Mouse (Mus musculus): ENCODE data around the gene Mrvi1. TPM values are rescaled to one million over a fixed set of nuclear protein-coding genes. Genes with fewer than 3 reads are reported as not detected.
A peak's percentile ranks its signal among the peaks of the same experiment; 100 is the strongest.

Mrvi1 gene
- polyA plus RNA-seq (2012; rRNA removed): 2.3 and 2.6 TPM in 2 replicates

GRCm38 (mm10) chr7:110982053-110982705 is at the start of gene Mrvi1:
Mrvi1 (minus strand) TSS chr7:110982461.
- no peaks in the 10 kb centered on the region for H3K4me1 ChIP-seq (ENCODE audit: control insufficient read depth, insufficient read depth, low read length)
- TF ChIP-seq CTCF (IDR thresholded peaks at IDR 0.05; ENCODE audit: extremely low read depth, insufficient read depth, low read length): no peak
- TF ChIP-seq POLR2A (IDR thresholded peaks at IDR 0.05; ENCODE audit: extremely low read depth, insufficient read depth, low read length): no peak
- H3K4me3 ChIP-seq (ENCODE audit: insufficient read depth, low read length): no peak within 1 kb of the TSS
- H3K27ac ChIP-seq (ENCODE audit: insufficient read depth, low read length): no peak within 1 kb of the TSS

GRCm38 (mm10) chr7:111029046-111029553 is 46.8 kb upstream of the Mrvi1 start:
- TF ChIP-seq POLR2A (IDR thresholded peaks at IDR 0.05; ENCODE audit: extremely low read depth, insufficient read depth, low read length): no peak
- TF ChIP-seq CTCF (IDR thresholded peaks at IDR 0.05; ENCODE audit: extremely low read depth, insufficient read depth, low read length): no peak
- Histone ChIP-seq H3K4me3 (ENCODE audit: insufficient read depth, low read length) (peak overlapping the region; percentile 73), H3K27ac (ENCODE audit: insufficient read depth, low read length) (no peak overlapping the region)

GRCm38 (mm10) chr7:111028281-111029045 is 46.2 kb upstream of the Mrvi1 start, which contains the start of gene Ctr9:
Ctr9 (plus strand) TSS chr7:111028951.
- TF ChIP-seq CTCF (IDR thresholded peaks at IDR 0.05; ENCODE audit: extremely low read depth, insufficient read depth, low read length): no peak
- peak; percentile 88 for TF ChIP-seq POLR2A (IDR thresholded peaks at IDR 0.05; ENCODE audit: extremely low read depth, insufficient read depth, low read length)
- Histone ChIP-seq H3K4me3 (ENCODE audit: insufficient read depth, low read length) (peak within 1 kb of the TSS; percentile 73), H3K4me1 (ENCODE audit: control insufficient read depth, insufficient read depth, low read length) (peaks cover 3% of the 10 kb centered on the region; the same call in 1 of the 2 replicates), H3K27ac (ENCODE audit: insufficient read depth, low read length) (peak within 1 kb of the TSS; percentile 84)

More at GRCm38 (mm10) chr7:111029046-111029553, 46.8 kb upstream of the Mrvi1 start:
- H3K4me1 ChIP-seq (ENCODE audit: control insufficient read depth, insufficient read depth, low read length): peaks cover 3% of the 10 kb centered on the region; the same call in 1 of the 2 replicates

DNA sequence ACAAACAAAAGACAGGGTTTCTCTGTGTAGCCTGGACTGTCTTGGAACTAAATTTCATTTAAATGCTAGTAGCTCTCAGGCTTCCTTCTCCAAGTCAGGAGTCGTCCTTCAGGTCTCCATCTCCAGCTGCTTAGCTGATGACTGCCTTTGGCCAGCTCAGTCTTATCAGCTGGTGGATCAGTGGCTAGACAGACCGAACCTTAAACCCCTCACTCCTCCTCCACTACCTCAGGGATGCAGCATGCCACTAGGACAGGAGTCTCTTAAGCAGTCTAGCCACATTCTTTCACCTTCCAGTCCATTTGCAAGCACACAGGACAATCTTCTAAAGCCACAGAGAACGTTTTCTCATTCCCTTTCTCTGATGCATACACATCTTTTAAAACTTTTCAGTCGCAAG is 42.7 kb upstream of the Mrvi1 start:
- Histone ChIP-seq H3K4me1 (ENCODE audit: control insufficient read depth, insufficient read depth, low read length) (peaks cover 3% of the 10 kb centered on the region; the same call in 1 of the 2 replicates), H3K27ac (ENCODE audit: insufficient read depth, low read length) (no peak overlapping the region), H3K4me3 (ENCODE audit: insufficient read depth, low read length) (no peak overlapping the region)
- TF ChIP-seq CTCF (IDR thresholded peaks at IDR 0.05; ENCODE audit: extremely low read depth, insufficient read depth, low read length) (no peak), POLR2A (IDR thresholded peaks at IDR 0.05; ENCODE audit: extremely low read depth, insufficient read depth, low read length) (no peak)

- Histone ChIP-seq H3K4me1 (ENCODE audit: control insufficient read depth, insufficient read depth, low read length) (no peaks in the 10 kb centered on the region), H3K4me3 (ENCODE audit: insufficient read depth, low read length) (no peak overlapping the region), H3K27ac (ENCODE audit: insufficient read depth, low read length) (no peak overlapping the region)
- TF ChIP-seq CTCF (IDR thresholded peaks at IDR 0.05; ENCODE audit: extremely low read depth, insufficient read depth, low read length) (no peak), POLR2A (IDR thresholded peaks at IDR 0.05; ENCODE audit: extremely low read depth, insufficient read depth, low read length) (no peak)
These were observed 41.9 kb upstream of the Mrvi1 start for GRCm38 (mm10) chr7:111024068-111024594.

DNA sequence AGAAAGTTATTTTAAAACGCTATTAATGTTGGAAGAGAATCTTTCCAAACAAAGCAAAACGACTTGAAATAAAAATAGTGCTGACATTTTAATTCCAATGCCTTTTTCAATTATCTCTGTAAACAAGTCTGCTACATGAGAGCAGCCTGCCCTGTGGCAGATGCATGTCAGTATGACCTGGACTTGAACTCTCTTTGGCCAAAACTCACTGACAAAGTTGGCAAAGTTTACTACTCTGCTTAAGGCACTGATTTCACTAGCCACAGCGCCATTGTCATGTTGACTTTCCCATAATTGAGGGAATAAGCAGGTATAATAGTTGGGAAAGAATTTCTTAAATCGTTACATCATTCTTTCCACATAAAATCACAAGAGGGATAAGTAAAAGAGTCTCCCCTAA is 38.6 kb upstream of the Mrvi1 start:
- no peaks in the 10 kb centered on the region for H3K4me1 ChIP-seq (ENCODE audit: control insufficient read depth, insufficient read depth, low read length)
- no peak overlapping the region for H3K4me3 ChIP-seq (ENCODE audit: insufficient read depth, low read length)
- no peak for TF ChIP-seq CTCF (IDR thresholded peaks at IDR 0.05; ENCODE audit: extremely low read depth, insufficient read depth, low read length)
- TF ChIP-seq POLR2A (IDR thresholded peaks at IDR 0.05; ENCODE audit: extremely low read depth, insufficient read depth, low read length): no peak
- H3K27ac ChIP-seq (ENCODE audit: insufficient read depth, low read length): no peak overlapping the region

DNA sequence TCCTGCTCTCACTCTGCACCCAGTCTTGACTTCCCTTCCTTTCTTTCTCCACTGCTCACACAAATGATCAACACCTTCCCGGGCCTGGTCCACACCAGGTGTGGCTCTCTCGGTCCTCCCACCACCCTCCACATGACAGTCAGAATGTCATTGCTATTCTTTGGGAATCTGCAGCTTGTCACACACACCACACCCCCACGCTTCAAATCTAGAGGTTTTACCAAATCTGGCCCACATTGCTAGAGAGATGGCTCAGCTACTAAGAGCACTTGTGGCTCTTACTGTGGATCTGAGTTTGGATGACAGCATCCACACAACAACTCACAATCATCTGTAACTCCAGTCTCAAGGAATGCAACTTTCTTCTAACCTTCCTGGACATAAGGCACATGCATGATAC is 34.7 kb upstream of the Mrvi1 start:
- no peaks in the 10 kb centered on the region for H3K4me1 ChIP-seq (ENCODE audit: control insufficient read depth, insufficient read depth, low read length)
- no peak overlapping the region for H3K27ac ChIP-seq (ENCODE audit: insufficient read depth, low read length)
- TF ChIP-seq POLR2A (IDR thresholded peaks at IDR 0.05; ENCODE audit: extremely low read depth, insufficient read depth, low read length): no peak
- TF ChIP-seq CTCF (IDR thresholded peaks at IDR 0.05; ENCODE audit: extremely low read depth, insufficient read depth, low read length): no peak
- H3K4me3 ChIP-seq (ENCODE audit: insufficient read depth, low read length): no peak overlapping the region

- TF ChIP-seq CTCF (IDR thresholded peaks at IDR 0.05; ENCODE audit: extremely low read depth, insufficient read depth, low read length): no peak
- TF ChIP-seq POLR2A (IDR thresholded peaks at IDR 0.05; ENCODE audit: extremely low read depth, insufficient read depth, low read length): no peak
- H3K27ac ChIP-seq (ENCODE audit: insufficient read depth, low read length): no peak overlapping the region
- H3K4me3 ChIP-seq (ENCODE audit: insufficient read depth, low read length): no peak overlapping the region
- no peaks in the 10 kb centered on the region for H3K4me1 ChIP-seq (ENCODE audit: control insufficient read depth, insufficient read depth, low read length)
These were observed 33.5 kb upstream of the Mrvi1 start for GRCm38 (mm10) chr7:111015731-111016130.

- TF ChIP-seq CTCF (IDR thresholded peaks at IDR 0.05; ENCODE audit: extremely low read depth, insufficient read depth, low read length) (peak; percentile 90), POLR2A (IDR thresholded peaks at IDR 0.05; ENCODE audit: extremely low read depth, insufficient read depth, low read length) (no peak)
- no peak overlapping the region for H3K27ac ChIP-seq (ENCODE audit: insufficient read depth, low read length)
These were observed 32.6 kb upstream of the Mrvi1 start for GRCm38 (mm10) chr7:111014893-111015292.

More at GRCm38 (mm10) chr7:111014893-111015292, 32.6 kb upstream of the Mrvi1 start:
- Histone ChIP-seq H3K4me3 (ENCODE audit: insufficient read depth, low read length) (no peak overlapping the region), H3K4me1 (ENCODE audit: control insufficient read depth, insufficient read depth, low read length) (no peaks in the 10 kb centered on the region)

All from cortical plate, adult 2 months (tissue).